Mouse (Mus musculus): ENCODE results near the gene Gpr19. TPM values are rescaled to one million over a fixed set of nuclear protein-coding genes. Genes with fewer than 3 reads are reported as not detected.

The Gpr19 gene
- polyA plus RNA-seq, 1 experiment: 2.1 TPM

- TF ChIP-seq FOSL1 (IDR thresholded peaks at IDR 0.05; ENCODE audit: insufficient read depth, low read length, poor library complexity, severe bottlenecking) (no peak), CTCF (IDR thresholded peaks at IDR 0.05; ENCODE audit: control insufficient read depth, insufficient read depth, insufficient read length) (no peak), MYOG (IDR thresholded peaks at IDR 0.05; ENCODE audit: control insufficient read depth, extremely low read depth, insufficient read length) (no peak), MYOD1 (IDR thresholded peaks at IDR 0.05; ENCODE audit: control insufficient read depth, insufficient read length, low read depth) (no peak), USF1 (IDR thresholded peaks at IDR 0.05; ENCODE audit: low read depth) (no peak), CEBPB (IDR thresholded peaks at IDR 0.05; ENCODE audit: low read depth) (no peak)
Measured at GRCm38 (mm10) chr6:134925673-134926337, 27.4 kb upstream of the Gpr19 start.

GRCm38 (mm10) chr6:134924262-134924661, 25.9 kb upstream of the Gpr19 start:
- Histone ChIP-seq H3K79me2 (ENCODE audit: control insufficient read depth, insufficient read depth) (peaks cover 63% of the 10 kb centered on the region), H3K79me3 (ENCODE audit: low read depth) (peaks cover 51% of the 10 kb centered on the region), H3K36me3 (ENCODE audit: control insufficient read depth, insufficient read depth) (peaks cover 31% of the 10 kb centered on the region), H3K27me3 (ENCODE audit: control insufficient read depth, insufficient read depth, insufficient read length) (no peaks in the 10 kb centered on the region), H3K4me3 (ENCODE audit: insufficient read depth, poor library complexity, severe bottlenecking) (no peak overlapping the region), H3ac (ENCODE audit: control insufficient read depth, insufficient read length, low read depth) (no peak overlapping the region)
- TF ChIP-seq MAX (IDR thresholded peaks at IDR 0.05) (no peak), CEBPB (IDR thresholded peaks at IDR 0.05; ENCODE audit: low read depth) (peak; percentile 91), MYOG (IDR thresholded peaks at IDR 0.05; ENCODE audit: control insufficient read depth, extremely low read depth, insufficient read length) (no peak)

More at GRCm38 (mm10) chr6:134925673-134926337, 27.4 kb upstream of the Gpr19 start:
- Histone ChIP-seq H3ac (ENCODE audit: control insufficient read depth, insufficient read length, low read depth) (no peak overlapping the region), H3K79me3 (ENCODE audit: low read depth) (peaks cover 64% of the 10 kb centered on the region), H3K27me3 (ENCODE audit: control insufficient read depth, insufficient read depth, insufficient read length) (no peaks in the 10 kb centered on the region), H3K79me2 (ENCODE audit: control insufficient read depth, insufficient read depth) (peaks cover 73% of the 10 kb centered on the region), H3K4me3 (ENCODE audit: insufficient read depth, poor library complexity, severe bottlenecking) (peak overlapping the region; percentile 23), H3K36me3 (ENCODE audit: control insufficient read depth, insufficient read depth) (peaks cover 31% of the 10 kb centered on the region)

GRCm38 (mm10) chr6:134923670-134924069, 25.3 kb upstream of the Gpr19 start:
- Histone ChIP-seq H3K79me2 (ENCODE audit: control insufficient read depth, insufficient read depth) (peaks cover 62% of the 10 kb centered on the region), H3K27me3 (ENCODE audit: control insufficient read depth, insufficient read depth, insufficient read length) (no peaks in the 10 kb centered on the region), H3K36me3 (ENCODE audit: control insufficient read depth, insufficient read depth) (peaks cover 31% of the 10 kb centered on the region), H3ac (ENCODE audit: control insufficient read depth, insufficient read length, low read depth) (peak overlapping the region; percentile 5), H3K4me3 (ENCODE audit: insufficient read depth, poor library complexity, severe bottlenecking) (no peak overlapping the region), H3K79me3 (ENCODE audit: low read depth) (peaks cover 51% of the 10 kb centered on the region)
- TF ChIP-seq USF1 (IDR thresholded peaks at IDR 0.05; ENCODE audit: low read depth) (no peak), FOSL1 (IDR thresholded peaks at IDR 0.05; ENCODE audit: insufficient read depth, low read length, poor library complexity, severe bottlenecking) (no peak)

- no peak for TF ChIP-seq MYOD1 (IDR thresholded peaks at IDR 0.05; ENCODE audit: control insufficient read depth, insufficient read length, low read depth)
- no peak for TF ChIP-seq MYOG (IDR thresholded peaks at IDR 0.05; ENCODE audit: control insufficient read depth, extremely low read depth, insufficient read length)
- TF ChIP-seq FOSL1 (IDR thresholded peaks at IDR 0.05; ENCODE audit: insufficient read depth, low read length, poor library complexity, severe bottlenecking): no peak
- no peak for TF ChIP-seq CTCF (IDR thresholded peaks at IDR 0.05; ENCODE audit: control insufficient read depth, insufficient read depth, insufficient read length)
- no peak for TF ChIP-seq MAX (IDR thresholded peaks at IDR 0.05)
- Histone ChIP-seq H3K79me2 (ENCODE audit: control insufficient read depth, insufficient read depth) (peaks cover 62% of the 10 kb centered on the region), H3ac (ENCODE audit: control insufficient read depth, insufficient read length, low read depth) (peak overlapping the region; percentile 35), H3K36me3 (ENCODE audit: control insufficient read depth, insufficient read depth) (peaks cover 31% of the 10 kb centered on the region), H3K79me3 (ENCODE audit: low read depth) (peaks cover 51% of the 10 kb centered on the region), H3K4me3 (ENCODE audit: insufficient read depth, poor library complexity, severe bottlenecking) (peak overlapping the region; percentile 79), H3K27me3 (ENCODE audit: control insufficient read depth, insufficient read depth, insufficient read length) (no peaks in the 10 kb centered on the region)
Measured at GRCm38 (mm10) chr6:134922511-134923195, 24.3 kb upstream of the Gpr19 start.

- H3K36me3 ChIP-seq (ENCODE audit: control insufficient read depth, insufficient read depth): peaks cover 31% of the 10 kb centered on the region
- no peak for TF ChIP-seq MYOG (IDR thresholded peaks at IDR 0.05; ENCODE audit: control insufficient read depth, extremely low read depth, insufficient read length)
- TF ChIP-seq FOSL1 (IDR thresholded peaks at IDR 0.05; ENCODE audit: insufficient read depth, low read length, poor library complexity, severe bottlenecking): no peak
- TF ChIP-seq MAX (IDR thresholded peaks at IDR 0.05): no peak
- H3K4me3 ChIP-seq (ENCODE audit: insufficient read depth, poor library complexity, severe bottlenecking): peak overlapping the region; percentile 79
- H3ac ChIP-seq (ENCODE audit: control insufficient read depth, insufficient read length, low read depth): peak overlapping the region; percentile 92
- H3K79me3 ChIP-seq (ENCODE audit: low read depth): peaks cover 51% of the 10 kb centered on the region
- peaks cover 62% of the 10 kb centered on the region for H3K79me2 ChIP-seq (ENCODE audit: control insufficient read depth, insufficient read depth)
- no peaks in the 10 kb centered on the region for H3K27me3 ChIP-seq (ENCODE audit: control insufficient read depth, insufficient read depth, insufficient read length)
Measured at GRCm38 (mm10) chr6:134921695-134922510, 23.5 kb upstream of the Gpr19 start.
